8 mouse cellular contexts compared by ENCODE assay signal in the genomic region with DNA sequence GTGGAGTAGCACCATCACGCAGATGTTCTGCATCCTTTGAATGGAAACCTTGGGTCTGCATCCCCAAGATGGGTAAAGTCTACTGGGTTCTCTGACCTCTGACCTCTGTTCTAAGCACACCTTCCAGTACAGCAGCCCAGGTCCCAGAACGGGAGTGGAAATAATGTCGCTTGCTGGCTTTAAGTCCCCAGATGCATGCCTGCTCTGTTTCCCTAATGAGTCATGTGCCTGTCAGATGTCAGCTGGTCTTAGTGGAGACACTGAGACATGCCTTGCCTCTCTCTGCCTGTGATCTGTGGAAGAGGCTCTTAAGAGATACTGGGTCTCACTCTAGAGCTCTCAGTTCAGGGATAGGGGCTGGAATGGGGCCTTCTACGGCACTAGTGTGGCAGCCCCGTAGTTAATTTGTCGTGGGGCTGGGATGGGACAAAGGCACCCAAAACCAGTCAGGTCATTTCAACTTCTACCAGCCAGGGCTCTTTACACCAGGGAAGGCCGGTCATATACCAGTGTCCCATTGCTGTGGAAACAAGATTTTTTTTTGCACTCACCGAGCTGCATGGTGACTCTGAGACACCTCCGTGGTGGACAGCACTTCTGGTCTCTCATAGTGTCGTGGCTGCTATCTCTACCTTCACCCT.
DNase-seq lines count a peak whose midpoint lies in the region; ATAC-seq lines count a peak whose summit lies in the region.

No protein-coding gene starts in this region.

- peak overlapping the region; percentile 99 for H3K27ac ChIP-seq in forebrain, embryonic 15.5 days (replicated peaks)
- peak overlapping the region; percentile 66 for H3K27ac ChIP-seq in liver, embryonic 11.5 days (ENCODE audit: low read depth, low read length)

- H3K27me3 ChIP-seq in forebrain, embryonic 15.5 days, result no peaks in the 10 kb centered on the region
- H3K27me3 ChIP-seq in liver, embryonic 11.5 days (replicated peaks; ENCODE audit: control insufficient read depth, insufficient read depth, low read length), result no peaks in the 10 kb centered on the region

- H3K36me3 ChIP-seq in forebrain, embryonic 15.5 days, result peaks cover 11% of the 10 kb centered on the region
- H3K36me3 ChIP-seq in liver, embryonic 11.5 days (ENCODE audit: control insufficient read depth, insufficient read depth, low read length), result peaks cover 4% of the 10 kb centered on the region; the same call in 1 of the 2 replicates

- peaks cover 68% of the 10 kb centered on the region for H3K4me1 ChIP-seq in forebrain, embryonic 15.5 days
- H3K4me1 ChIP-seq in liver, embryonic 11.5 days (replicated peaks; ENCODE audit: control insufficient read depth, insufficient read depth, low read length), result peaks cover 50% of the 10 kb centered on the region

- DNase-seq in adrenal gland, adult (ENCODE audit: inconsistent age in 2 of 2, low spot score in 1 of 2), result peak; percentile 61 to 83
- no peak for DNase-seq in adrenal gland, adult 8-10 months
- DNase-seq in 3134 (ENCODE audit: extremely low read depth, insufficient read length, low spot score), result peak; percentile 62
- DNase-seq in liver, embryonic 11.5 days (ENCODE audit: low spot score), result no peak
- DNase-seq in cerebellum, postnatal 10 days, result no peak
- no peak for DNase-seq in right cerebral cortex, postnatal 10 days (ENCODE audit: low spot score in 2 of 2)
- no peak for DNase-seq in thymus, postnatal 4 days

- no peak overlapping the region; the same call in none of the 2 replicates for H3K4me2 ChIP-seq in forebrain, embryonic 15.5 days (replicated peaks)
- peak overlapping the region; percentile 8; the same call in 1 of the 2 replicates for H3K4me2 ChIP-seq in liver, embryonic 11.5 days

- H3K9me3 ChIP-seq in forebrain, embryonic 15.5 days, result no peaks in the 10 kb centered on the region
- no peaks in the 10 kb centered on the region for H3K9me3 ChIP-seq in liver, embryonic 11.5 days (ENCODE audit: control insufficient read depth, low read length)

- ATAC-seq in forebrain, embryonic 15.5 days (replicated peaks), result 0 out of 2 replicates have a peak, but pooled peaks have one; percentile 2
- ATAC-seq in liver, embryonic 11.5 days (replicated peaks; ENCODE audit: low FRiP score), result no peak

- H3K9ac ChIP-seq in forebrain, embryonic 15.5 days (replicated peaks), result peak overlapping the region; percentile 41
- H3K9ac ChIP-seq in liver, embryonic 11.5 days (ENCODE audit: low read depth, low read length), result no peak overlapping the region

- 8% methylated on average over 10 of the region's 10 CpGs for WGBS in forebrain, embryonic 15.5 days
- 60% methylated on average over 10 of the region's 10 CpGs for WGBS in liver, embryonic 11.5 days

- no peak overlapping the region for H3K4me3 ChIP-seq in forebrain, embryonic 15.5 days
- H3K4me3 ChIP-seq in liver, embryonic 11.5 days (ENCODE audit: low read depth, low read length), result no peak overlapping the region

Comparison
In these comparisons a context has a peak if more than half of its experiments do, and no peak if none do; other contexts are left out.
1. DNase-seq: peak in adrenal gland, adult (2 of 2) and 3134 (single experiment); none in adrenal gland, adult 8-10 months (single experiment), liver, embryonic 11.5 days (single experiment), cerebellum, postnatal 10 days (0 of 2), right cerebral cortex, postnatal 10 days (0 of 2) and thymus, postnatal 4 days (single experiment).